Mouse (Mus musculus) kidney, adult 10 weeks (tissue): ENCODE measurements around the gene Hnf1b. TPM values are rescaled to one million over a fixed set of nuclear protein-coding genes. Genes with fewer than 3 reads are reported as not detected.

Source experiments
- polyA plus RNA-seq: library from polyadenylated mRNA; stranded (reverse); fragments of 350-450 nt; fragmentation: Illumina TruSeq; extraction: RNeasy Lipid Tissue Mini Kit (QIAGEN cat#74804); gene quantifications from one replicate; pipeline ENCODE4 v1.2.3, GENCODE M21; 2014; ENCODE audit warnings: low read depth, low replicate concordance

Gene Hnf1b
- polyA plus RNA-seq: 40.1 TPM

GRCm38 (mm10) chr11:83849529-83850335 lies at the start of gene Hnf1b:
TSS of gene Hnf1b (plus strand) at chr11:83850063.

DNA sequence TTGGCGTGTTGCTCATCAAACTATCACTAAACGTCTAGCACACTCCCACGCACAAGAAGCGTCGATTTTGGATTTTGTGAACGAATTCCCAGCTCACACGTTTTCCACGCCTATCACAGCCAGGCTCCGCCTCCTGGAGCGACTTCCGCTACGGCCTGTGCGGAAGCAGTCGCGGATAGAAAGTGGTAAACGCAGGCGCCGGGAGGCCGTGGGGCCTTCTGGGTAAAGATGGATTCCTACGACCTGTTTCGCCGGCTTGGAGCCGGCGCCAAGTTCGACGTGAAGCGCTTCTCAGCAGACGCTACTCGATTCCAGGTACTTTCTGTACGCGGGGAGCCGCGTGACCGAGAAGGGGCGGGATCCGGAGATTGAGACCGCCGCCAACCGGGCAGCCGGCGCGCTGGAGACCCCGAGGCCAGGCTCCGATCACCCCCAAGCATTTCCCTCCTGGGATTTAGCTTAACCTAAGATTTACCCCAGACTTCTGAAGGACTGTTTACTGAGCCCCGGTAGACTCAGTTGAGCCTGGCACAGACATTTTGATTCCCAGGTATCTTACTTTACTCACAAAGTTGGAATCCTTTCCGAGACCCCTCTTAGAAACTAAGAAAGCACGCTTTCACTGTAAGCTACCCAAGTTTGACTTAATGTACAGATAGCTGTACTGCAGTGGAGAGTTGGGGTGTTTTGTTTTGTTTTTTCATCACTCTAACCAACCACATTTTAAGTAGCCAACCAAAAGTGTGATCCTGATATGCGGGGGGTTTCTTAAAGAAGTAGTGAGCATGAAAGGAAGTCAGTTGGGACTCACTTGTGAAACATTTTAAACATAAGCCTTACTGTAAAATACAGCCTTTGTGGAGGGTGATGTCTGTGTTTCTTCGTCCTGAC lies 92.3 kb downstream of the Hnf1b start, which contains the start of gene Ddx52:
Gene Ddx52 (plus strand): TSS at position 113 of the 891 bp plus-strand sequence.

Other genes starting within 250 kb of the Hnf1b start
- not detected for gene Rpl9-ps1, start 204.4 kb upstream of the Hnf1b start, polyA plus RNA-seq
- not detected for gene Ccl3, start 200.7 kb upstream of the Hnf1b start, polyA plus RNA-seq
- not detected for gene Ccl4, start 187.5 kb upstream of the Hnf1b start, polyA plus RNA-seq
- 13.3 TPM for gene Wfdc17, start 146.1 kb upstream of the Hnf1b start, polyA plus RNA-seq
- not detected for gene Wfdc18, start 141.0 kb upstream of the Hnf1b start, polyA plus RNA-seq
- not detected for gene Wfdc21, start 103.1 kb upstream of the Hnf1b start, polyA plus RNA-seq
- 3.2 TPM for gene Heatr6, start 96.4 kb upstream of the Hnf1b start, polyA plus RNA-seq
- 58.1 TPM for gene Ddx52, start 92.0 kb downstream of the Hnf1b start, polyA plus RNA-seq
- 25.8 TPM for gene Synrg, start 114.4 kb downstream of the Hnf1b start, polyA plus RNA-seq
- gene Dusp14, start 219.2 kb downstream of the Hnf1b start, polyA plus RNA-seq: 7.5 TPM